Mouse (Mus musculus) mesoderm, embryonic 11.5 days (tissue): ENCODE measurements around the gene Ptpra.

Source experiments
- DNase-seq: peaks from one replicate; pipeline ENCODE4 v3.0.0-alpha.2; 2012; ENCODE audit warnings: low read depth, low spot score

Gene Ptpra

GRCm38 (mm10) chr2:130595596-130595995 is 145.5 kb downstream of the Ptpra start:
- no peak for DNase-seq

- peak; percentile 48 for DNase-seq
Observed at GRCm38 (mm10) chr2:130597601-130598010, 147.5 kb downstream of the Ptpra start.

- no peak for DNase-seq
Observed at GRCm38 (mm10) chr2:130598399-130598798, 148.3 kb downstream of the Ptpra start.

- DNase-seq = no peak
Observed at GRCm38 (mm10) chr2:130602195-130602594, 152.1 kb downstream of the Ptpra start.
